Mouse (Mus musculus): ENCODE results near the gene Fam129a.
"Not testable (repeated sequence)": the region's sequence is repeated elsewhere in the genome, so short reads cannot be mapped to it uniquely, and the experiment has no call there.

Gene Fam129a

DNA sequence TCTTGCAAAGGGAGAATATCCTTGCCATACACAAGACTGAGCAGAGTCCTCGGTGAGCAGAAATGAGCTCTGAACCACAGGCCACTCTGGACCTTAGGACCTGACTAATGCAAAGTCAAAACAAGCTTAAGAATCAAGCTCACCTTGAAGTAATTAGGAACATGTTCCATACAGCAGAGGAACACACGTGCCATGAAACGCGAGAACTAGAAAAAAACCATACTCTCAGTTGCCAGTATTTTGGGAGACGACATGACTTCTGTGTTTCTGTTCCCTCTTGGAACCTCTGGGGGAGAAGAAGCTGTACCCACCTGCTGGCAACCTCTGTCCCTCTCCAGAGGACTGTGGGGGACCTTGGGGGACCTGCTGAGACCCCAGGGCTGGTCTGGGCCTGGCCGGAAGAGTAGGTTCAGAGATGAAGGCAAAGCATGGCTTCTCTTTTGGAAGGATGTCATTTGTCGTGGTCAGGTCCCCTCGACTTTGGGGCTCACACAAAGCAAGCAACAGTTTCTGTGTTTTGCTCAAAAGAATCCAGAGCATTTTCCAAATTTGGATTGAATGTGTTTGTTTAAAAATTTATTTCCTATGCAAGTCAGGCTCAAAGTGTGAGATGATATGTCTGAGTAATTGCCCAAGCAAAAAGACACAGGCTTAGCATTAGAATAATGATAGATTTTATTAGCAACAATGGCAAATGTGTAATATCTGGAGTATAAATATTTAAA is 12.6 kb downstream of the Fam129a start:
- no peak for DNase-seq (ENCODE audit: low spot score in 2 of 2)

DNA sequence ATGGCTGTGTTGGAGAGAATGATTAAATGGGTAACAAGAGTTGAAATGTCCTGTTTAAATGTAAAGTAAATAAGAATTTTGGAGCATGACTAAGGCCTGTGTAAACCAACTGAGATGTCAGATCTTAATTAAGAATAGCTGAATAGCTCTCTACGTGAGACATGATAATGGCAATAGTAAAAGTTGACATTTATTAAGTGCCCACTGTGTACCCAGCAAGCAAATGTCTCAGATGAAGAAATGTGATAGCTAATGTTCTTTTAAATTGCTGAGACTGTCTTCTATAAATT is 13.1 kb downstream of the Fam129a start:
- no peak for DNase-seq (ENCODE audit: low spot score in 2 of 2)

- no peak for DNase-seq (ENCODE audit: low spot score in 2 of 2)
Observed at GRCm38 (mm10) chr1:151584565-151585216, 13.7 kb downstream of the Fam129a start.

- no peak for DNase-seq (ENCODE audit: low spot score in 2 of 2)
Observed at GRCm38 (mm10) chr1:151585647-151586046, 14.7 kb downstream of the Fam129a start.

GRCm38 (mm10) chr1:151592085-151593017 is 21.4 kb downstream of the Fam129a start:
- no peak for DNase-seq (ENCODE audit: low spot score in 2 of 2)

GRCm38 (mm10) chr1:151594906-151595305 is 23.9 kb downstream of the Fam129a start:
- DNase-seq (ENCODE audit: low spot score in 2 of 2): no peak

DNA sequence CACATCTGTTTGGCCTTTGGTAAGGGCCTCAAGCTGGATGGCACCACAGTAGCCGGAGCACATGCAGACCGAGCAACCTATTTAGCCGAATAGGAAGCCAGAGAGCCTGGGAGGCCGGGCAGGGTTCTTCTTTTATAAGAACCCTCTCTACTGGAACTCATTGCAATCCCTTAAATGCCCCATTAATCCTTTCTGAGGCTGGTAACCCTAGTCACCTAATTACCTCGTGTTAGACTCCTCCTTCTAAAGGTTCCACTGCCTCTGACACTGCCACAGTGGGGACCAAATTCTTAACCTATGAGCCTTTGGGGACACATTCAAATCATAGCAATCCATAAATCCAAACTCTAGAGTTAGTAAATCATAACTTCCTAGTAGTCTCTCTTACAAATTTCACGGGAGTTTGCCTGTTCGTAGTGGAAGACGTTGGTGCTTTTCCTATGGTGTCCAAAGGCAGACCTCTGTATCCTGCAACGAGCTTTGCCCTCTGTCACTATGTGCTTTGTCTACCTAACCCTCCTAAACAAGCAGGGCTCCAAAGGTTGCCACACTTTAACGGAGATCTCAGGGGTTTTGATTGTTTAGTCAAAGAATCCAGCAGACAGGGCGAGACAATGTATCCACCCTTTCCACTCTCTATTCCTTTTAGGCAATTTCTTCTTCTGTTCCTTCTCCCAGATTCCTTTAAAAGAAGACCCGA is 24.8 kb downstream of the Fam129a start:
- DNase-seq (ENCODE audit: low spot score in 2 of 2): no peak

- no peak for DNase-seq (ENCODE audit: low spot score in 2 of 2)
Observed at GRCm38 (mm10) chr1:151596562-151596961, 25.6 kb downstream of the Fam129a start.

DNA sequence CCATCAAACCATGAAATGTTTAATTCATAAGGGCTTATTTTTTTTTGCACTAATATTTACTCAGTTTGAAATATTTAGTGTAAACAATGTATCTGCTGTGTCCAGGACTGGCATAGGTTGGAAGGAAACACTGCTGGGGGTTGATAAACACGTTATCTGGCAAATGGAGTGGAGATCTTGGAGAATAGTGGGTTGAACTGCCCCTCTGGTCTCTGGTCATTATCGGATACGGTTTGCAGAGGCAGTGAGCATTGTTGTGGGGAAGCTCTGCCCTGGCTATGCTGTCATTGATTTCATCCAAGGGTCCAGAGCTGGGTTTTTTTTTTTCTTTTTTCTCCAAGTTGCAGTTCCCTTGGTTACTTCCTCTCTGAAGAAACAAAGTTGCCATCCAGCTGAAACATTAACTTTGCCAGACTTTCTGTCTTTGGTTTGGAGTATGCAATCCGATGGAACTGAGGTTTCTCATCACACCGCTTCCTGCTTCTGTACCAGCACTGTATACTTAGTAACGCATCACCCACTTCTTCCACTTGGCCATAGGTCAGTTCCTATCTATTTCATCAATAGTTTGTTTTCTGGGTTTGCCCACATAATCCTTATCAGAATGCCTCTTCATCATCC is 26.8 kb downstream of the Fam129a start:
- DNase-seq (ENCODE audit: low spot score in 2 of 2): no peak

- DNase-seq (ENCODE audit: low spot score in 2 of 2): no peak
Observed at GRCm38 (mm10) chr1:151598876-151599275, 27.9 kb downstream of the Fam129a start.

GRCm38 (mm10) chr1:151604328-151604727 is 33.3 kb downstream of the Fam129a start:
- DNase-seq (ENCODE audit: low spot score in 2 of 2): no peak

GRCm38 (mm10) chr1:151607957-151608356 is 37.0 kb downstream of the Fam129a start:
- not testable (repeated sequence) for DNase-seq (ENCODE audit: low spot score in 2 of 2)

DNA sequence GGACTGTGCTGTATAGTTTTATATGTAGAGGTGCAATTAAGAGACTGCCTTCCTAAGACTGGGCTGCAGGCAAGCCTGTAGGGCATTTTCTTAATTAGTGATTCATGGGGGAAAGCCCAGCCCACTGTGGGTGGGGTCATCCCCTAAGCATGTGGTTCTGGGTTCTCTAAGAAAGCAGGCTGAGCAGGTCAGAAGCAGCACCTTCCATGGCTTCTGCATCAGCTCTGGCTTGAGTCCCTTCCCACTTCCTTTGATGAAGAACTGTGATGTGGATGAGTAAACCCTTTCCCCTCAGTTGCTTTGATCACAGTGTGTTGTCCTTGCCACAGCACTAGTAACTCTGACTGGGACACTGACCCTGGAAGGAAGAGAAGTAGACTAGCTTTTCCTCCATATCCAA is 39.6 kb downstream of the Fam129a start:
- no peak for DNase-seq (ENCODE audit: low spot score in 2 of 2)

DNA sequence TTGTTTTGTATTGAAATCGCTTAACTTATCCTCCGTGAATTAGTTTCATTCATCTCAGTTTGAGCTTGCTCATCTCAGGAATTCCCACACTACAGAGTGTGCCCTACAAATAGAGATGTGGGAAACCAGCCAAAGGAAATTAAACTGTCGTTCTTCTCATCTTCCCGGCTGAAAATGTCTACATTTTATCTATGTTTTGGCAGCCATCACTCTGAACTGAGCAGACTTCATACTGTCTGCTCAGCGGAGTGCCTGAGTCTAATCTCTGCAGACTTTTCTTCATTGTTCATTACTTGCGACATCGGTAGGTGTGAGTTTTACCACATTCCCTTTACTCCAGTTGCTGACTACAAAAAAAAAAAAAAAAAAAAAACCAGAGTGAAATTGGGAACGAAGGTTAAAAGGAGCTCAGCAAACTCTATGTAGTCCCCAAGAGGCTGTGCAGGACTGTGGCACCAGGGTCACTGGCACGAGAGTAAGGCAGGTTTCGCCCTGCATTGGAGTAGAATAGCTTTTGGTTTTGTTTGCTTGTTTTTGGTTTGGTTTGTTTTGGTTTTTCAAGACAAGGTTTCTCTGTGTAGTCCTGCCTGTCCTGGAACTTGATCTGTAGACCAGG is 43.4 kb downstream of the Fam129a start:
- no peak for DNase-seq (ENCODE audit: low spot score in 2 of 2)

DNA sequence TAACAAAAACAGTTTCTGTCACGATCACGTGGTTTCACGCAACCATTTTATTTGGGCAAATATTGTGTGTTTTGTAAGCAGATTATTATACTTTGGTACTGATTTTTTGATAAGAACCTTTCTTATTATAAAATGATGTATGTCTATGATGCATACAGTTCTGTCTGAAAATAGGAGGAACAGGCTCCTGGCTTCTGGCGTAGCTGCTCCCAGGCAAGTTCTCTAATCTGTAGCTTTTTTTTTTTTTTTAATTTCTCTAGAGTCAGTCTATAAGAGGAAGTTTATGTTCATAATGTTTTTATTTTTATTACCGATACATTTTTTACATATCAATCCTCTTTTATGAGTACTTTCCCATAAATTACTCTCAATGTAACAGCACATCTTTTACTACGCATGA is 44.6 kb downstream of the Fam129a start:
- no peak for DNase-seq (ENCODE audit: low spot score in 2 of 2)

GRCm38 (mm10) chr1:151616555-151617205 is 45.7 kb downstream of the Fam129a start:
- no peak for DNase-seq (ENCODE audit: low spot score in 2 of 2)

GRCm38 (mm10) chr1:151618251-151618650 is 47.3 kb downstream of the Fam129a start:
- DNase-seq (ENCODE audit: low spot score in 2 of 2): no peak

GRCm38 (mm10) chr1:151619281-151619711 is 48.3 kb downstream of the Fam129a start:
- DNase-seq (ENCODE audit: low spot score in 2 of 2): no peak

GRCm38 (mm10) chr1:151620730-151621129 is 49.7 kb downstream of the Fam129a start:
- no peak for DNase-seq (ENCODE audit: low spot score in 2 of 2)

DNA sequence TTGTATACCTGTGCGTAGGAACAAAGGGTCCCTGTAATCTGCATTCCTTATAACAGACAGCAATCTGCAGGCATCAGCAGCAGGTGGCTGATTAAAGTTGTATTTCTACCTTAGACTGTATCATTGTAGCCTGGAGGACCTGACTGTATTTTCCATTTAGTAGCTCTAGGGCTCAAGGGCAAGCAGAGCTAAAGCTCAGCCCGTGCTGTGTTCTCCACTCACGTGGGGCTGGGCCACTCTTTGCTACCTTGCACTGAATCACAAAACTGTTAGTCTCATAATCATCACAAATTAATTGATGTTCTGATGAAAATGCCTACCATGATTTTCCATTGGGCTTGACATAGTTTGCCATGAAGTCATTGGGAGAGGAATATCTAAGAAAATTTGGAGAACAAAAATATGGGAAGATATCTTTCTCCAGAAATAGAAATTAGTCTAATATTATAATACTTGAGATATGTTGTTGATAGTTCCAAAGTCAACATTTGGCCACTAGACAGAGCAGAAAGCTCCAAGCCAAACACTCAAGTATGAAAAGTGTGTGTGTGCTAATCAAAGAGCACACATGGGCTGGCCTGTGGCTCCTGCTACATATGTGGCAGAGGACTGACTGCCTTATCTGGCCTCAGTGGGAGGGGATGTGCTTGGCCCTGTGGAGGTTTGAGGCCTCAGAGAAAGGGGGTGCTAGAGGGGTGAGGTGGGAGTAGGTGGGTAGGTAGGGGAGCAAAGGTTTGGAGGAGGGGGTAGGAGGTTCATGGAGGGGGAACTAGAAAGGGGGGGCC is 53.6 kb downstream of the Fam129a start:
- no peak for DNase-seq (ENCODE audit: low spot score in 2 of 2)
